Mouse (Mus musculus) kidney, embryonic 16.5 days (tissue): ENCODE data around the gene 4930402F06Rik. TPM values are rescaled to one million over a fixed set of nuclear protein-coding genes. Genes with fewer than 3 reads are reported as not detected.

Experiments
- polyA plus RNA-seq: library from polyadenylated mRNA; unstranded; fragments of >200 nt; fragmentation: Nextera tagmentation; extraction: Ambion mirVana; gene quantifications from 2 replicates; pipeline ENCODE4 v1.2.1, GENCODE M21; 2015

4930402F06Rik gene
- polyA plus RNA-seq, 1 experiment from 2014 or later: not detected

Other genes starting within 250 kb of the 4930402F06Rik start
- 309 and 365 TPM in 2 replicates for gene Rab14, start 196.1 kb downstream of the 4930402F06Rik start, polyA plus RNA-seq
- gene Gsn, start 140.8 kb downstream of the 4930402F06Rik start, polyA plus RNA-seq: 149 and 165 TPM in 2 replicates
- 36.9 and 40.4 TPM in 2 replicates for gene Stom, start 60.2 kb downstream of the 4930402F06Rik start, polyA plus RNA-seq
- gene 4930568D16Rik, start 29.4 kb downstream of the 4930402F06Rik start, polyA plus RNA-seq: not detected in 2 replicates
- 23.3 and 24.2 TPM in 2 replicates for gene Ggta1, start 66.1 kb upstream of the 4930402F06Rik start, polyA plus RNA-seq
- gene Dab2ip, start 161.1 kb upstream of the 4930402F06Rik start, polyA plus RNA-seq: 26.3 and 28.5 TPM in 2 replicates